Mouse (Mus musculus) small intestine, adult 2 months (tissue): ENCODE results near the gene Tex14.

Experiments
- CTCF ChIP-seq: fragments of 200-500 bp; IDR thresholded peaks from 2 replicates; pipeline ENCODE4 v1.5.1; 2012; ENCODE audit warnings: low read depth, mild to moderate bottlenecking, control low read depth, inconsistent platforms, low read length, moderate library complexity, mixed read lengths; ENCODE audit not compliant: insufficient replicate concordance, insufficient read length; ENCODE audit errors: extremely low read depth
- POLR2A ChIP-seq: fragments of 200-500 bp; IDR thresholded peaks from 2 replicates; pipeline ENCODE4 v1.6.1; 2012; ENCODE audit warnings: low read depth, mild to moderate bottlenecking, control low read depth, inconsistent platforms, low read length, moderate library complexity

DNA sequence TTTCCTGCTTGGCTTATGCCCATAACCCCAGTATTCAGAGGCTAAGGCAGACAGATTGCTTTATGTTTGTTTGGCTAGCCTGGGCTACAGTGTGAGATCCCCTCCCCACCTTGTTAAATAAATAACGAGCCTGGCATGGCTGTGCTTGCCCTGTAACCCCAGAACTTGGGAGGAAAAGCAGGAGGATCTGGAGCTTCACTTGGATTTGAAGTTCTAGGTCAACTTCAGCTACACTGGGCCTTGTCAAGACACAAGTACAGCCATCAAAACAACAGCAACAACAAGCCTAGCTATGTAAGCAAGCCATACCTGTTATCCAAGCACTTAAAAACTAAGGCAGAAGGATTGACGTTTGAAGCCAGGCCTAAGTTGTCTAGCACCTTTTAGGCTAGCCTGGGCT is 25.5 kb downstream of the Tex14 start:
- no peak for TF ChIP-seq POLR2A
- no peak for TF ChIP-seq CTCF
